Mouse (Mus musculus): ENCODE results near the gene Ckap4. TPM values are rescaled to one million over a fixed set of nuclear protein-coding genes. Genes with fewer than 3 reads are reported as not detected.

The Ckap4 gene
- polyA plus RNA-seq, 1 experiment = 61.9 TPM

- TF ChIP-seq POLR2A (IDR thresholded peaks at IDR 0.05; ENCODE audit: borderline replicate concordance, extremely low read depth, insufficient read depth, insufficient read length, poor library complexity, severe bottlenecking) = no peak
- no peak for TF ChIP-seq CTCF (IDR thresholded peaks at IDR 0.05; ENCODE audit: borderline replicate concordance, extremely low read depth, insufficient read depth, insufficient read length)
- no peak for DNase-seq (ENCODE audit: low read depth)
These were observed 11.2 kb upstream of the Ckap4 start for GRCm38 (mm10) chr10:84544841-84545610.

- DNase-seq (ENCODE audit: low read depth) = no peak
- TF ChIP-seq CTCF (IDR thresholded peaks at IDR 0.05; ENCODE audit: borderline replicate concordance, extremely low read depth, insufficient read depth, insufficient read length) (peak; percentile 18; the same call in 1 of the 2 replicates), POLR2A (IDR thresholded peaks at IDR 0.05; ENCODE audit: borderline replicate concordance, extremely low read depth, insufficient read depth, insufficient read length, poor library complexity, severe bottlenecking) (no peak)
These were observed 9.2 kb upstream of the Ckap4 start for GRCm38 (mm10) chr10:84542802-84543658.

GRCm38 (mm10) chr10:84539651-84540050 lies 5.8 kb upstream of the Ckap4 start:
- TF ChIP-seq CTCF (IDR thresholded peaks at IDR 0.05; ENCODE audit: borderline replicate concordance, extremely low read depth, insufficient read depth, insufficient read length) (no peak), POLR2A (IDR thresholded peaks at IDR 0.05; ENCODE audit: borderline replicate concordance, extremely low read depth, insufficient read depth, insufficient read length, poor library complexity, severe bottlenecking) (no peak)
- DNase-seq (ENCODE audit: low read depth) = no peak

- TF ChIP-seq POLR2A (IDR thresholded peaks at IDR 0.05; ENCODE audit: borderline replicate concordance, extremely low read depth, insufficient read depth, insufficient read length, poor library complexity, severe bottlenecking) (no peak), CTCF (IDR thresholded peaks at IDR 0.05; ENCODE audit: borderline replicate concordance, extremely low read depth, insufficient read depth, insufficient read length) (no peak)
- DNase-seq (ENCODE audit: low read depth) = no peak
These were observed 2.0 kb upstream of the Ckap4 start for GRCm38 (mm10) chr10:84535859-84536258.

- no peak for TF ChIP-seq CTCF (IDR thresholded peaks at IDR 0.05; ENCODE audit: borderline replicate concordance, extremely low read depth, insufficient read depth, insufficient read length)
- no peak for DNase-seq (ENCODE audit: low read depth)
These were observed 1.6 kb upstream of the Ckap4 start for GRCm38 (mm10) chr10:84535458-84535857.

GRCm38 (mm10) chr10:84532911-84533882 lies 665 bp downstream of the Ckap4 start:
- DNase-seq (ENCODE audit: low read depth) = peak; percentile 65
- TF ChIP-seq CTCF (IDR thresholded peaks at IDR 0.05; ENCODE audit: borderline replicate concordance, extremely low read depth, insufficient read depth, insufficient read length) = no peak

GRCm38 (mm10) chr10:84532191-84532889 lies 1.5 kb downstream of the Ckap4 start:
- peak; percentile 58 for DNase-seq (ENCODE audit: low read depth)
- TF ChIP-seq CTCF (IDR thresholded peaks at IDR 0.05; ENCODE audit: borderline replicate concordance, extremely low read depth, insufficient read depth, insufficient read length) (no peak), POLR2A (IDR thresholded peaks at IDR 0.05; ENCODE audit: borderline replicate concordance, extremely low read depth, insufficient read depth, insufficient read length, poor library complexity, severe bottlenecking) (no peak)

- TF ChIP-seq CTCF (IDR thresholded peaks at IDR 0.05; ENCODE audit: borderline replicate concordance, extremely low read depth, insufficient read depth, insufficient read length) (no peak), POLR2A (IDR thresholded peaks at IDR 0.05; ENCODE audit: borderline replicate concordance, extremely low read depth, insufficient read depth, insufficient read length, poor library complexity, severe bottlenecking) (no peak)
These were observed 2.3 kb downstream of the Ckap4 start for GRCm38 (mm10) chr10:84531576-84531975.

GRCm38 (mm10) chr10:84530388-84530787 lies 3.5 kb downstream of the Ckap4 start:
- TF ChIP-seq CTCF (IDR thresholded peaks at IDR 0.05; ENCODE audit: borderline replicate concordance, extremely low read depth, insufficient read depth, insufficient read length) (no peak), POLR2A (IDR thresholded peaks at IDR 0.05; ENCODE audit: borderline replicate concordance, extremely low read depth, insufficient read depth, insufficient read length, poor library complexity, severe bottlenecking) (no peak)
- DNase-seq (ENCODE audit: low read depth) = no peak

More at GRCm38 (mm10) chr10:84531576-84531975, 2.3 kb downstream of the Ckap4 start:
- DNase-seq (ENCODE audit: low read depth) = peak; percentile 59

- no peak for DNase-seq (ENCODE audit: low read depth)
- no peak for TF ChIP-seq POLR2A (IDR thresholded peaks at IDR 0.05; ENCODE audit: borderline replicate concordance, extremely low read depth, insufficient read depth, insufficient read length, poor library complexity, severe bottlenecking)
- no peak for TF ChIP-seq CTCF (IDR thresholded peaks at IDR 0.05; ENCODE audit: borderline replicate concordance, extremely low read depth, insufficient read depth, insufficient read length)
These were observed 6.2 kb downstream of the Ckap4 start for GRCm38 (mm10) chr10:84527631-84528030.
